Mouse (Mus musculus): Measurements from ENCODE around the gene Klrg2. TPM values are rescaled to one million over a fixed set of nuclear protein-coding genes. Genes with fewer than 3 reads are reported as not detected.

The Klrg2 gene
- polyA plus RNA-seq, 1 experiment = not detected

- H3K27me3 ChIP-seq (replicated peaks) = peaks cover 95% of the 10 kb centered on the region
- H3K4me3 ChIP-seq (replicated peaks) = peak within 1 kb of the TSS; percentile 86
Observed at GRCm38 (mm10) chr6:38662714-38663615, 25.9 kb upstream of the Klrg2 start, which contains the start of gene Clec2l. Clec2l (plus strand) TSS chr6:38663069.

DNA sequence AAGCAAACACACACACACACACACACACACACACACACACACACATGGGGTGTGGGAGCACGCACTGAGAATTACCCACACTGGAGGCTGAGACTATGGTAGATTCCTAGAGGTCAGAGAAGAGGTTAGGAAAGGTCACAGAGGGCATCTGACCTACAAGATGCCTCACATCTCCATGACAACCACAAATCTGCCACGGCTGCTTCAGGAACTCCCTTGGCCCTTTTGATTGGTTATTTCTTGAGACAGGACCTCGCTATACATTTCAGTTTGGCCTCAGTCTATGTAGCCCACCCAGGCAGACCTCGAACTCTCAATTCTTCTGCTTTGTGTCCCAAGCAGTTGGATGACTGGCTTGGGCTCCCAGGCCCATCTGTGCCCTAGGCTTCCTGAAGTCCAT lies 24.6 kb upstream of the Klrg2 start:
- Histone ChIP-seq H3K36me3 (replicated peaks; ENCODE audit: low read length) (no peaks in the 10 kb centered on the region), H3K4me3 (replicated peaks) (no peak overlapping the region), H3K27me3 (replicated peaks) (peaks cover 94% of the 10 kb centered on the region), H3K9me3 (peaks cover 5% of the 10 kb centered on the region), H3K4me1 (peaks cover 28% of the 10 kb centered on the region)
- TF ChIP-seq GATA1 (IDR thresholded peaks at IDR 0.05; ENCODE audit: borderline replicate concordance, low read length) (no peak), FLI1 (IDR thresholded peaks at IDR 0.05; ENCODE audit: low read length) (no peak)

More at GRCm38 (mm10) chr6:38662714-38663615, 25.9 kb upstream of the Klrg2 start, which contains the start of gene Clec2l:
- H3K4me1 ChIP-seq = peaks cover 33% of the 10 kb centered on the region
- no peak for TF ChIP-seq GATA1 (IDR thresholded peaks at IDR 0.05; ENCODE audit: borderline replicate concordance, low read length)
- TF ChIP-seq FLI1 (IDR thresholded peaks at IDR 0.05; ENCODE audit: low read length) = no peak
- H3K36me3 ChIP-seq (replicated peaks; ENCODE audit: low read length) = no peaks in the 10 kb centered on the region
- no peaks in the 10 kb centered on the region for H3K9me3 ChIP-seq

- Histone ChIP-seq H3K4me3 (replicated peaks) (no peak overlapping the region), H3K36me3 (replicated peaks; ENCODE audit: low read length) (no peaks in the 10 kb centered on the region), H3K9me3 (peaks cover 26% of the 10 kb centered on the region), H3K4me1 (peaks cover 34% of the 10 kb centered on the region), H3K27me3 (replicated peaks) (peaks cover 50% of the 10 kb centered on the region)
- TF ChIP-seq GATA1 (IDR thresholded peaks at IDR 0.05; ENCODE audit: borderline replicate concordance, low read length) = no peak
- TF ChIP-seq FLI1 (IDR thresholded peaks at IDR 0.05; ENCODE audit: low read length) = no peak
Observed at GRCm38 (mm10) chr6:38650263-38650937, 13.4 kb upstream of the Klrg2 start.

DNA sequence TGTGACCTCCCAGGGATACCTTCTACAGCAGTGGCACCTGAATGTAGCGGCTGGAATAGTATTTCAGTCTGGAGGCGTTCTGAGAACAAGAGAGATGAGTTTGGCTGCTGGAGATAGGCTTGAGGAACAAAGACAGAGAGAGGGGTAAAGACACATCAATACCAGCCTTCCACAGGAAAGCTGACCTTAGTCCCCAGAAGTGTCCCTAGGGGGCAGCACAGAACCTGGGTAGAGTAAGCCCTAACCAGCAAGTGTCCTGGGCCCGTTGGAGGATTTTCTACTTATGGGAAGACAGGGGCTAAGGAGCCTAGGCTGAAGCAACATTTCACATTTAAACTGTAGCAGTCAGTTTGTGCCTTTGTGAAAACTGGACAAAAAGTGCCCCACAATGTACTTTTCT lies 12.5 kb upstream of the Klrg2 start:
- H3K36me3 ChIP-seq (replicated peaks; ENCODE audit: low read length) = no peaks in the 10 kb centered on the region
- peaks cover 23% of the 10 kb centered on the region for H3K9me3 ChIP-seq
- H3K27me3 ChIP-seq (replicated peaks) = peaks cover 59% of the 10 kb centered on the region
- H3K4me3 ChIP-seq (replicated peaks) = no peak overlapping the region
- TF ChIP-seq GATA1 (IDR thresholded peaks at IDR 0.05; ENCODE audit: borderline replicate concordance, low read length) (no peak), FLI1 (IDR thresholded peaks at IDR 0.05; ENCODE audit: low read length) (no peak)
- H3K4me1 ChIP-seq = peaks cover 38% of the 10 kb centered on the region

DNA sequence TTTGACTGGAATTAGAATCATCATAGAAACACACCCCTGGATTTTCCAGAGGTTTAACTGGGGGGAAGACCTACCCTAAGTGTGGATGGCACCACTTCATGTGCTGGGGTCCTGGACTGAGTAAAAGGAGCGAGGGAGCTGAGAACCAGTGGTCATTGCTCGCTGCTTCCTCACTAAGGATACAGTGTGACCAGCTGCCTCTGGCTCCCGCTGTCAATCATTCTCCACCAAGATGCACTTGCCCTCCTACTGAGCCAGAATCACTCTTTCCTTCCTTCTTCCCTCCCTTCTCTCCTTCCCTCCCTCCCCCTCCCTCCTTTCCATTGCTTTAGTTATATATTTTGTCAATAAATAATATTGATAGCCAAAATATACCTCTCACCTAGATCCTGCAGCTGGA lies 6.0 kb upstream of the Klrg2 start:
- Histone ChIP-seq H3K9me3 (peaks cover 9% of the 10 kb centered on the region), H3K4me1 (peaks cover 38% of the 10 kb centered on the region), H3K36me3 (replicated peaks; ENCODE audit: low read length) (no peaks in the 10 kb centered on the region), H3K27me3 (replicated peaks) (peaks cover 91% of the 10 kb centered on the region), H3K4me3 (replicated peaks) (no peak overlapping the region)
- no peak for TF ChIP-seq FLI1 (IDR thresholded peaks at IDR 0.05; ENCODE audit: low read length)
- TF ChIP-seq GATA1 (IDR thresholded peaks at IDR 0.05; ENCODE audit: borderline replicate concordance, low read length) = no peak

DNA sequence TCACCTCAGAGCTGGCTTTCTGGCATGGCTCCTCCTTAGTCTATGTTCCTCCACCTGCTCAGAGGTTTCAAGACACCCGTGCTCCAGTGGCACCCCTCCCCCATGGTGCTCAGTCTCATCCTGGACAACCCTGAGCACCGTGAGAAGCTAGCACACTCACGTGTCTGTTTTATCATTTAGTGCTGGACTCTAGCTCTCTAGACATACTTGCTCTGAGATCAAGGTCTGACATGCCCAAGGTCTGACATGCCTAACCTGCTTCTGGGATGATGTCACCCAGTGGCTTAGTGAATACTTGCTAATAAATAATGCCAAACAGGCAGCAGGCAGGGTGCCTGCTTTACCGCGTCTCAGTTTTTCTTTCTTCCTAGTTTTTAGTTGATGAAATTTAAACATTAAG lies 5.6 kb upstream of the Klrg2 start:
- TF ChIP-seq GATA1 (IDR thresholded peaks at IDR 0.05; ENCODE audit: borderline replicate concordance, low read length) (no peak), FLI1 (IDR thresholded peaks at IDR 0.05; ENCODE audit: low read length) (no peak)
- no peaks in the 10 kb centered on the region for H3K36me3 ChIP-seq (replicated peaks; ENCODE audit: low read length)
- H3K4me3 ChIP-seq (replicated peaks) = no peak overlapping the region
- H3K27me3 ChIP-seq (replicated peaks) = peaks cover 91% of the 10 kb centered on the region
- peaks cover 42% of the 10 kb centered on the region for H3K4me1 ChIP-seq
- H3K9me3 ChIP-seq = peaks cover 6% of the 10 kb centered on the region

DNA sequence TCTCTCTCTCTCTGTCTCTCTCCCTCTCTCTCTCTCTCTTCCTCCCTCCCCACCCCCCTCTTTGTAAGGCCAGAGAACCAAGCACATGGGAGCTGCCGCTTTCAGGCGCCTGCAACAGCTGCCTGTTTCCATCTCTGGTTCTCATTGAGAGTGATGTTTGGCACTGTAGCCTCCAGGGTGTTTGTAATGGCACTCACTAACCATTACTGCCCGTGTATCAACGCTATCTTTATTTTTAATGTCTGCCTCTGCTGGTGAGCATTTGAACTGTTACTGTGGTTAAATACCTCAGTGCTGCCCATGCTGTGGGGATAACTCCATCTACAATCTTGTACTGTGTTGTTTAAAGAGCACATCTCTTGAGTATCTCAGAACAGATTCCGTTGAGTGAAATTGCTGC lies 4.6 kb upstream of the Klrg2 start:
- TF ChIP-seq FLI1 (IDR thresholded peaks at IDR 0.05; ENCODE audit: low read length) (no peak), GATA1 (IDR thresholded peaks at IDR 0.05; ENCODE audit: borderline replicate concordance, low read length) (no peak)
- Histone ChIP-seq H3K27me3 (replicated peaks) (peaks cover 92% of the 10 kb centered on the region), H3K4me1 (peaks cover 52% of the 10 kb centered on the region), H3K9me3 (peaks cover 6% of the 10 kb centered on the region), H3K36me3 (replicated peaks; ENCODE audit: low read length) (no peaks in the 10 kb centered on the region), H3K4me3 (replicated peaks) (peak overlapping the region; percentile 16)

- Histone ChIP-seq H3K36me3 (replicated peaks; ENCODE audit: low read length) (no peaks in the 10 kb centered on the region), H3K4me1 (peaks cover 53% of the 10 kb centered on the region), H3K27me3 (replicated peaks) (peaks cover 92% of the 10 kb centered on the region), H3K4me3 (replicated peaks) (peak overlapping the region; percentile 59), H3K9me3 (peaks cover 6% of the 10 kb centered on the region)
- TF ChIP-seq FLI1 (IDR thresholded peaks at IDR 0.05; ENCODE audit: low read length) = no peak
- no peak for TF ChIP-seq GATA1 (IDR thresholded peaks at IDR 0.05; ENCODE audit: borderline replicate concordance, low read length)
Observed at GRCm38 (mm10) chr6:38641228-38641627, 4.2 kb upstream of the Klrg2 start.

DNA sequence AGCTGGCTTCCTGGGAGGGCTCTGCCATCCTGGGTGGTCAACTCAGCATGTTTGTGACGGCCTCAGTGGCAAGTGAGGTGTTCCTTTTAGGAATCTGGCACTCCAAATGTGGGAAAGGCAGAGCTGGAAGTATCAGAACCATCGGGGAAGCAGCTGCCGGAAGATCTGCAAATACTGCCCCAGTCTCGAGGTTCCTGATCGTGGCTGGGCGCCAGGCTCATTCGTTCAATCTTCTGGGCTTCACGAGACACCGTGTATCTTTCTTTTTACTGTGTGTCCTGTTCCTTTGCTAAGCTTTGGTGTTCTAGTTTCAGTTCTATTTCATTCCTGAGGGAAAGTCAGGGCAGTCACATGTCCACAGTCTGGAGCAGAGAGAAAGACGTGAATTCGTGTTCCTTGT lies 3.4 kb upstream of the Klrg2 start:
- Histone ChIP-seq H3K9me3 (peaks cover 6% of the 10 kb centered on the region), H3K27me3 (replicated peaks) (peaks cover 93% of the 10 kb centered on the region), H3K36me3 (replicated peaks; ENCODE audit: low read length) (no peaks in the 10 kb centered on the region), H3K4me1 (peaks cover 59% of the 10 kb centered on the region), H3K4me3 (replicated peaks) (no peak overlapping the region)
- TF ChIP-seq FLI1 (IDR thresholded peaks at IDR 0.05; ENCODE audit: low read length) (no peak), GATA1 (IDR thresholded peaks at IDR 0.05; ENCODE audit: borderline replicate concordance, low read length) (no peak)

Measured in megakaryocyte, embryonic 14.5 days (primary cell).